Mouse (Mus musculus) right cerebral cortex, postnatal 10 days (tissue): ENCODE measurements around the gene Myh3.

Source experiments
- DNase-seq, 2 experiments: peaks; one replicate each; pipeline ENCODE4 v3.0.0; 2021; ENCODE audit warnings: low spot score in 2 of 2

Myh3 gene

GRCm38 (mm10) chr11:67104714-67105113, 26.6 kb downstream of the Myh3 start:
- no peak for DNase-seq

DNA sequence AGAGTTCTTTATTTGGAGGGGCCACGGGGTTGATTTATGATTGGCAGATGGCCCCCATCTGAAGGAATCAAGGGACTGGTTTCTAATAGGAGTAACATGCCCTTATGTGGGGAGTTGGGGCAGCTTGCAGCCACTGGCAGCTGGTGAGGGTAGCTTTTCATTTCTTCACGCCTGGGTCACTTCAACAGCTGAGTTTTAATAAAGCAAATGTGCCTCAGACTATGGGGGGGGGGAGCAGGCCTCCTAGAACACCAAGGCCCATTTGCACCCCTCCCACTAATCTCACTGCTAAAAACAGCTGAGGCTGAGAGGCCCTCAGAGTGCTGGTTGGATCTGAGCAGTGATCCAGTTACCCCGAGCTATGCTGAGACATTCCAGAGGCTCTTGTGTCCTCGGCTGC, 27.6 kb downstream of the Myh3 start:
- no peak for DNase-seq

DNA sequence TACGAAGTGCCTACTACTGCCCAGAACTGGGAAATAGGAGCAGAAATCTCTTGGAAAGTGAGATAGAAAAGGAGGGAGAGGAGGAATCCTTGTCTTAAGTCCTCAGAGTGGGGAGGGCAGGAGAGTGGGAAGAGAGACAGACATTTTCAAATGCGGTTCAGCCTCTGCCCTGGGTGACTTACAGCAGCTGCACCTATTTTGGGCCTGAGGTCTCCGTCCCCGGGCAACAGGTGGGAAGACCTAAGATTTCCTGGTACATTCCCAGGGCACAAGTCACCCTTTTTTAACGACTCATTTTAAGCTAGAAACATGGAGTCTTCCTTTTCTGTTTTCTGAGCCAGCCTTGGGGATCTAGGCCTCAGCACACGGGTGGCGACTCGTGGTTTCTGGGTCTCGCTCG, 28.9 kb downstream of the Myh3 start:
- no peak for DNase-seq

DNA sequence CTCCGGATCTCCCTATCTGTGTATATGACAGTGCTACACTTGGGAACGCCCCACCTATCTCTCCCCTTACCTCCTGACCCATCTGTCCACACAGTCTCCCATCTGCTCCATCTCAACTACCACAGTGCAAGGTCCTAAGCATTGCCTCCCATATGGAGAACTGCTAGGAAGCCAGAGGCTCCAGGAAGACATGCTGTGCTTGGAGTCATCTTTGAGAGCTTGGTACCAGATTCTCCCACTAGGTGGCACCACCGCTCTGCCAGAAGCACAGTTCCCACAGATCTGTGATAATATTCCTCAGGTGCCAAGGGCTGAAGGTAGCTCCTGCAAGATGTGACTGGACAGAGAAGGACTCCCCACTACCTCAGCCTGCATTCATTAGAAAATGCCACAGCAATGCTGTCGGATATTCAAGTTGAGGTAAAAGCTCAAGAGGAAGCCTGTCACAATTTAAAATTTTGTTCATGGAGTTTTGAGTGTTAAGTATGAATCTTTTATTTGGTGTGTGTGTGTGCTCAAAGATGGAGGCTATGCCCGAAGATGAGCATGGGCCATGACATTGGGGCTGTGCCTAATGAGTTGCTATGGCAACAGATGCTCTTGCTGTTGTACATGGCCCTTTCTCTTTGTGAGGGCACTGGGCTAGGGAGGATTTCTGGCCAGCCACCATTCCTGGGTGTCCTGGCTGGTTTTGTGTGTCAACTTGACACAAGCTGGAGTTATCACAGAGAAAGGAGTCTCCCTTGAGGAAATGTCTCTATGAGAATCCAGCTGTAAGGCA, 32.3 kb downstream of the Myh3 start:
- DNase-seq = peak; percentile 86 to 88

DNA sequence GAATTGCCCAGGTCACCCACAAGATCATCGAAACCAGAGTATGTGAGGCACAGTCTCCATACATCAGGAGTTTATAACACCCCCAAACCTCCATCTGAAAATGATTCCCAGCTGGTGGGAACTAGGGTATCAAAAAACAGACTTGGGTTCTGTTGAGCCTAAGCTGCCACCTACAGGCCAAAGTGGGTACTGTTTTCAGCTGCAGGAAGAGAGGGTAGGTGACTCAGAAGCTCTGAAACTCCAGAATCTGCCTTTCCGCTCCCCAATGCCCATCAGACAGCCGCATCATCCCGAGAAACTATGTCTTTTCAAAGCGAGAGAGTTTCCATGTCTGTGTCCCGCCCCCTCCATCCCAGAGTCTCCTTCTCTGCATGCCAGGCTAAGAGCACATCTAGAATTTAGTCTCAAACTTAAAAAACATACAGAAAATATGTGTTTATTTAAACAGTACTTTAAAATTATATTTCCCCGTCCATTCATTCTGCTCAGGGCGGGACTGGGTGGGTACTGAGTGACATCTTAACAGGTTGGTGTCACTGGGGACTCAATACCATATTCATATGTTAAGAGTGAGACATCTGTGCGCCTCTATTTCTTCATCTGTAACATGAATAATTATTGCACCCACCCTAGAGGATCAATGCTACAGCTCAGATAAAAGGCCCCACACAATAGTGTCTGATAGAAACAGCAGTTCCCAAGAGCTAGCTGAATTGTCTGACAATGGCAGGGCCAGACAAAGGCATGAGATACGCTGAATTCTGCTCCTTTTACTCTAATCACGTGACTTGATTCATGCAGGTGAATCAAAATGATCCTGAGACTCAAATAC, 34.1 kb downstream of the Myh3 start:
- peak; percentile 61 to 81 for DNase-seq

- peak; percentile 72 to 82 for DNase-seq
Observed at GRCm38 (mm10) chr11:67112851-67113202, 34.7 kb downstream of the Myh3 start.

- no peak for DNase-seq
Observed at GRCm38 (mm10) chr11:67113381-67113780, 35.3 kb downstream of the Myh3 start.

- no peak for DNase-seq
Observed at GRCm38 (mm10) chr11:67114261-67114660, 36.2 kb downstream of the Myh3 start.

DNA sequence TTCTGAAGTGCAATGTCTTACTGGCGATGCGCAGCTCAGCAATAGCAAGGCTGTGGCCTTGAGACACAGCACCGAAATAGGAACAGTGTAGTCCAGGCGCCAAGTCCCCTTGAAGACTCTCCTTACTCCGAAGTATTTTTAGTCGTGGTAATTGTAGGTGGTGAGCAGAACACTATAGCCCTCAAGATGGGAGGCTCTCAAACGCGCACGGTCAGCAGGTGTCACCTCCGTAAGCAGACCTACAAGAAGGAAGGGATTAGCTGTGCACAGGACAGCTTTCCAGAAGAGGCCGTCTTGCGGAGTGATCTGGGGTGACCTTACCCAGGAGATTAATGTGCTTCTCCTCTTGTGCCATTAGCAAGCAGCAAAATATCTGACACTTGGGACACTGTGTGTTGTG, 36.8 kb downstream of the Myh3 start:
- no peak for DNase-seq

- no peak for DNase-seq
Observed at GRCm38 (mm10) chr11:67116725-67117124, 38.6 kb downstream of the Myh3 start.

DNA sequence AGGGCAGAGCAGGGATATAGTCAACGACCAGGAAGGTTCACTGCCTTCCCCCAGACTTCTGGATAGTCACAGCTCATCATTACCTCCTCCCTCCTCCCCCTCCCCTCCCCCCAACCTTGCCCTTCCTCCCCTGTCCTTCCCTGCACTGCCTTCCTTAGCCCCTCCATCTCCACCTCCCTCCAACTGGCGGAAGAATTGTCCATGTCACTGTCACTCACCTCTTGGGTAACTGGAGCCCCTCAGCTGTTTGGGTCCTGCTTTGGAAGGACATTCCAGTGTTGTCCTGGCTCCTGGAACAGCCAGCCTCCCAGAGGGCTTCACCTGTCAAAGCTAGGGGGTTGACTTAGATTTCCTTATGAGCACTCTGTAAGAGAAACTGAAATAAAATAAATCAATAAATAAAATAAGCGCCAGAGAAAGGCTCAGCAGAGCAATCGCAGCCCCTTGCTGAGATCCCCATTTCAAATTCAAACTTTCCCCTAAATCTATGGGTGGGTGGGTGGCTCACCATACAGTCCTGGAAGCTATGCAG, 41.5 kb downstream of the Myh3 start:
- no peak for DNase-seq

- DNase-seq = no peak
Observed at GRCm38 (mm10) chr11:67120697-67121294, 42.7 kb downstream of the Myh3 start.

DNA sequence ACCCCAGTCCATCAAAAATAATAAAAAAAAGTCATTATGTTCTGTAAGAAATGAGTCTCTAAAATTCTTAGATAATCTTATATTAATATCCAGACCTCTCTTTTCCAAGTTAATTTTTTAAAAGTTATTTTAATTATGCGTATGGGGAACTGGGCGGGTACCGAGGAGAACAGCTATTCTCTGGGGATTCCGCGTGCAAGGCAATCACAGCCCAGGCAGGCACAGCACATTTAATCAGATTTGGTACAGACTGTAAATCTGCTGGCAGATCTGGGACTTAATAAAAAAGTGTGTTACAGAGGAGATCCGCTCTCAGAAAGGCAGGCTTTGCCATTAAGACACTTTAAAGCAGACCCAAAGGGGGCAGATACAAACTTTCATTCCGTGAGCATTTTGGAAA, 46.8 kb downstream of the Myh3 start:
- DNase-seq = peak in 1 of 2 experiments; percentile 26

DNA sequence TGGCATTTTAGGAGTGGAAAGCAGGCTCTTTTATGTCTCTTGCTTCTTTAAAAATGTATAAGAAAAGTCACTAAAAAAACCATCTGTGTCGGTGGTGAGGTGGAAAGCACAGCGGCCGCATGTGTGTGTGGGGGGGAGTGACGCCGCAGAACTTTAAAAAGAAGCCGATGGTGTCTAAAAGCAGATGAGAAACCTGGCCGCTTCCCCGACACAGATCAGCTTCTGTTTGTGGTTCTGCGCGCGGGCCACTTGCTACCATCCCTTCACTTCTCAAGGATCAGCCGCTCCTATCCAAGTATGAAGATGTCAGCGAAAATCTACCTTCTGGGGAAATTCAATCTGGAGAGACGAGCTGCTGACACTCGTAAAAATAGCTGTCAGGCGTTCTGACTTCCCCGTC, 47.3 kb downstream of the Myh3 start:
- DNase-seq = peak; percentile 77 to 87

DNA sequence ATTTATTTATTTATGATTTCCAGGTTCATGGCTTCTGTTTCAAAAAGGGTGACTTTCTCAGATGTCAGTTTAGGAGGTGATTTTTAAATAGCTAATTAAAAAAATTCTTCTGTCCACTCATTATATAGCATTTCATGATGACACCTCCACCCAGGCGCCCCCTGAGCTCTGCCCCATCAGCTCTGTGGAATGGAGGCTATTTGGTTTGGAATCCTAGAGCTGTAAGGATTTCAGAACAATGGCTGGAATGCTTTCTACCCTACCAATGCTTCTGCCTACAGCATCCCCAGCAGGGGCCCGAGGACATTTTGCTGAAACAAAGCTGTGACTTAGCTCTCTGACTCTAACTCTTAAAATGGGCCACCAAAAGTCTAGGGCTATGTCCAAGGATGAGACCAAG, 55.4 kb downstream of the Myh3 start:
- no peak for DNase-seq

DNA sequence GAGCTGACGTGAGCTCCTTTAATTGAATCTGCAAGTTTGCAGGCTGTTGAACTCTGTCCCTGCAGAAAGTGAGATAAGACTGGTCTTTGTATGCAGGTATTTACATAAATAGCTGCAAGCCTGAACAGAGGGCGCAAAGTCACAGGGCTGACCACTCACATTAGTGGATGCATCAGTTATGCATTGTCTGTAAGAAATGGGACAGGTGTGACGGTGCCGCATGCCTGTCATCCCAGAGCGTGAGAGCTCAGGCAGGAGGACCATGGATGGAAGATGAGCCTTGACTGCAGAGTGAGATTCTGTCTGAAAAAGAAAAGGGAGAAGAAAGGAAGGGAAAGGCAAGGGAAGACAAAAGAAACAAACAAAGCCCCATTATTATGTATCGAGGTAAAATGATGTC, 56.6 kb downstream of the Myh3 start:
- DNase-seq = no peak

- no peak for DNase-seq
Observed at GRCm38 (mm10) chr11:67135532-67135931, 57.4 kb downstream of the Myh3 start.

- no peak for DNase-seq
Observed at GRCm38 (mm10) chr11:67139556-67139955, 61.5 kb downstream of the Myh3 start.

DNA sequence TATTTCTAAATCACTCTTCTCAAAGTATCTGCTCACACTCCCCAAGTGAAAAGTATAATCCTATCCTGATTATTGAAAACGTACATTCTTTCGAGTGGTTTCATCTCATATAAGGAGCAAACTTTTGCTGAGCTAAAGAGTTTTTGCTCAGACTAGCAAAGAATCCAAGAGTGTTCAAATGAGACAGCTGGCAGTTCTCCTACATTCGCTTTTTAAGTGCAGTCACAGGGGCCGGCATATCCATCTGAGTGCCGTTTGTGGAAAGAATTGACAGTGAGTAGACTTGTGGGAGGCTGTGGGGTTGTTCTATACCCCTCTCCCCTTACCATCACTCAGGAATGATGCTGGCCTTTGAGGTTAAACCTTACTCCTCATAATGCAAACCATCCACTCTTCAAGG, 62.1 kb downstream of the Myh3 start:
- no peak for DNase-seq

DNA sequence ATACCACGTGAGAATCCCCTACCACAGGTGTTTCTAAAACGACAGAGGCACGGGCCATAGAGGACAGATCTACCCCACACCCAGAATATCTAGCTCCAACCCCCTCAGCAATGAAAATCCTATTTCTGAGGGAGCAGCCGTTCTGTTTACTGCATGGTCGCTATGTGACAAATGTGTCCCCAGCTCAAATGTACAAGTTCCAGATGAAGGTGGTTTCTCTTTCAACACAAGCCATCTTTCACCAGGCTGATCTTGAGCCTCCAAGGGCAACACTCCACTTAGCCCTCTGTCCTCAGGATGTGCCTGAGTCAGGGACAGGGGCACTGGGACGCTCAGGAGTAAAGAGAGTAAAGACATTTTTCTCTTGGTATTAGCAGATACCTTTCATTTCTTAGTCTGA, 62.9 kb downstream of the Myh3 start:
- DNase-seq = no peak

- no peak for DNase-seq
Observed at GRCm38 (mm10) chr11:67142047-67142446, 63.9 kb downstream of the Myh3 start.

GRCm38 (mm10) chr11:67143065-67143464, 65.0 kb downstream of the Myh3 start:
- no peak for DNase-seq
